Mouse (Mus musculus) heart, embryonic 12.5 days (tissue): ENCODE results near the gene Olfr550. TPM values are rescaled to one million over a fixed set of nuclear protein-coding genes. Genes with fewer than 3 reads are reported as not detected.

Source experiments
- ATAC-seq: fragments of 200-750 bp; cut with Nextera tagmentation; 2 replicates; pipeline ENCODE4 v1.8.0; 2017; ENCODE audit warnings: moderate TSS enrichment, moderate library complexity; ENCODE audit not compliant: insufficient number of reproducible peaks, low FRiP score
- H3K27ac ChIP-seq: fragments of 300-500 bp; sonication (generic); 2 replicates; pipeline ENCODE4 v1.5.1; 2016; ENCODE audit warnings: mild to moderate bottlenecking, moderate library complexity; ENCODE audit not compliant: poor library complexity, severe bottlenecking
- H3K27me3 ChIP-seq: fragments of 300-500 bp; sonication (generic); replicated peaks from 2 replicates; pipeline ENCODE4 v1.6.1; 2016; ENCODE audit warnings: mild to moderate bottlenecking, moderate library complexity
- H3K36me3 ChIP-seq: fragments of 300-500 bp; sonication (generic); 2 replicates; pipeline ENCODE4 v1.6.1; 2016; ENCODE audit warnings: mild to moderate bottlenecking, moderate library complexity
- H3K4me1 ChIP-seq: fragments of 300-500 bp; sonication (generic); replicated peaks from 2 replicates; pipeline ENCODE4 v1.6.1; 2016; ENCODE audit warnings: mild to moderate bottlenecking
- H3K4me2 ChIP-seq: fragments of 300-500 bp; sonication (generic); 2 replicates; pipeline ENCODE4 v1.6.1; 2016; ENCODE audit warnings: mild to moderate bottlenecking, moderate library complexity
- H3K4me3 ChIP-seq: fragments of 300-500 bp; sonication (generic); 2 replicates; pipeline ENCODE4 v1.5.1; 2016; ENCODE audit warnings: mild to moderate bottlenecking
- H3K9ac ChIP-seq: fragments of 300-500 bp; sonication (generic); 2 replicates; pipeline ENCODE4 v1.6.1; 2016; ENCODE audit warnings: mild to moderate bottlenecking, moderate library complexity
- H3K9me3 ChIP-seq: fragments of 300-500 bp; sonication (generic); replicated peaks from 2 replicates; pipeline ENCODE4 v1.6.1; 2016; ENCODE audit warnings: mild to moderate bottlenecking, moderate library complexity
- WGBS: fragments of 180-500 bp; shearing (Covaris S2); methylation state at CpG from one replicate; pipeline ENCODE4 v1.1.7; 2016; 5-methylcytosine and 5-hydroxymethylcytosine counted together
- polyA plus RNA-seq: library from polyadenylated mRNA; unstranded; fragments of >200 nt; fragmentation: Nextera tagmentation; extraction: Ambion mirVana; gene quantifications from 2 replicates; pipeline ENCODE4 v1.2.1, GENCODE M21; 2016

Gene Olfr550
- not detected in 2 replicates for polyA plus RNA-seq

DNA sequence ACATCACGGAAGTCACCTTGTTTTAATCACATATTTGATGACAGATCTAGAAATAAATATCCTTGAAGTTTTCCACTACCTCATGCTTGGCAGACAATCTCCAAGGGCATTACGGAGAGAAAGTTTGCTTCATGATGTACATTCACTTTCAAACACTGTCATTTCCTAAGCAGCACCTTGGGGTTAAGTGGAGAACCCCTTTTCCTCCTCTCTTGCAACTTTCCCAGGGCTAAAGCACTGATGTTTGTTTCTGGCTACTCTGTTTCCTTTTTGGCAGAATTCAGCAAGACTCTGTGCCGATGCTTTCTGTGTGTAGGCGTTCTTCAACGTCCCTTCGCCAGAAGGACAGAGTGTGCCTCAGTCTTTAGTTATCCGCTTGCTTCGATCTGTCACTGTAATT is at the start of gene Olfr550:
TSS of gene Olfr550 (plus strand) at position 301 of the 400 bp plus-strand sequence.
- Histone ChIP-seq H3K4me1 (no peaks in the 10 kb centered on the region), H3K4me3 (no peak within 1 kb of the TSS), H3K4me2 (no peak within 1 kb of the TSS), H3K9ac (no peak within 1 kb of the TSS), H3K27me3 (no peaks in the 10 kb centered on the region), H3K36me3 (no peaks in the 10 kb centered on the region), H3K27ac (no peak within 1 kb of the TSS), H3K9me3 (no peaks in the 10 kb centered on the region)
- WGBS, result 87% methylated on average over 8 of the region's 8 CpGs
- ATAC-seq, result no peak

DNA sequence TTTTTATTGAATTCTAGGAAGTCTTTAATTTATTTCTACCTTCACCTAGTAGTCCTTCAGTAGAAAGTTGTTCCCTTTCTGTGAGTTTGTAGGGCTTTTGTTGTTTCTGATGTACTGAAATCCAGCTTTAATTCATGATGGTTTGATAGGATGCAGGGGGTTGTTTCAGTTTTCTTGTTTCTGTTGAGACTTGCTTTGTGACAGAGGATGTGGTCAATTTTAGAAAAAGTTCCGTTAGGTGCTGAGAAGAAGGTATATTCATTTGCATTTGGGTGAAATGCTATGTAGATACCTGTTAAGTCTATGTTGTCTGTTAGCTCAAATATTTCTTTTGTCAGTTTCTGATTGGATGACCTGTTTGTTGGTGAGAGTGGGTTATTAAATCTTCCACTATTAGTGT is 42.2 kb upstream of the Olfr550 start:
- no peak for ATAC-seq
- Histone ChIP-seq H3K4me3 (no peak overlapping the region), H3K9me3 (no peaks in the 10 kb centered on the region), H3K9ac (no peak overlapping the region), H3K4me2 (no peak overlapping the region), H3K36me3 (no peaks in the 10 kb centered on the region), H3K27me3 (no peaks in the 10 kb centered on the region), H3K4me1 (no peaks in the 10 kb centered on the region), H3K27ac (no peak overlapping the region)
- 66% methylated on average over 1 of the region's 1 CpGs for WGBS

DNA sequence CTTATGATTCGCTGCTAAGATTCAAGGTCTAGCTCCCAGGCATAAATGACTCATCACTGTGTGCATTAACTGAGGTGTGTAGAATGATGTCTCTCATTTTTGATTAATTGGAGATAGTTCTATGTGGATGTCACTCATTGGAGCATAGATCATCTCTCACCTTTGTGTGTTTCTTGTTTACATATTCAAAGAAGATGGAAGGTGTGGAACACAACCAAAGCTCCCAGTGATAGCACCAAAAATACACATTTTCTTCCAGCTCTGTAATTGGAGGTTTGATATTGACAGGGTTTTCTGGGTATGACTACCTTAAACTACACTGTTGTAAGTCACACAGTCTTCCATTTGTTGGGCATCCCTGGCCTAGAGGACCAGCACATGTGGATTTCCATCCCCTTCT is 36.8 kb upstream of the Olfr550 start, which contains the start of gene Olfr547:
TSS of gene Olfr547 (plus strand) at position 301 of the 400 bp plus-strand sequence.
- H3K9ac ChIP-seq, result no peak within 1 kb of the TSS
- no peak within 1 kb of the TSS for H3K27ac ChIP-seq
- no peaks in the 10 kb centered on the region for H3K36me3 ChIP-seq
- 50% methylated on average over 1 of the region's 1 CpGs for WGBS
- no peaks in the 10 kb centered on the region for H3K9me3 ChIP-seq
- no peak for ATAC-seq
- H3K4me3 ChIP-seq, result no peak within 1 kb of the TSS
- no peak within 1 kb of the TSS for H3K4me2 ChIP-seq
- no peaks in the 10 kb centered on the region for H3K27me3 ChIP-seq
- H3K4me1 ChIP-seq, result no peaks in the 10 kb centered on the region

DNA sequence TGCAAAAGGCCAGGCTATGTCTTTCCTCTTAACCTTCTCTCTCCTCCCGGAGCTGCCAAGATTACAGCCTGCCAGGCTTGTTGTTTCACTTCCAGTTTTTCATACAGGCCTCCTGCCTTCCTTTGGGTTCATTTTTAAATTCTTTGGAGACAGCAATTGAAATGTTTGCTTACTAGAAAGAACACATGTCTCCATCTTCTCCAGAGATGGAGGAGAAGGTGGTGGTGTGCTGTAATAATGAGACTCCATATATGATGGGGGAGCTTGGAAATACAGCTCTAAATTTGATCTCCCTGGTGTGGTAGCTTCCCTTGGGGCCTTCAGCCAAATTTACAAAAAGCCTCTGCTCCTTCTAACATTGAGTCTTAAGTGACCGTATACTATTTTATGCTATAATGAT is 30.6 kb upstream of the Olfr550 start, which contains the start of gene Olfr548-ps1:
TSS of gene Olfr548-ps1 (plus strand) at position 301 of the 400 bp plus-strand sequence.
- H3K9ac ChIP-seq, result no peak within 1 kb of the TSS
- no peak within 1 kb of the TSS for H3K27ac ChIP-seq

DNA sequence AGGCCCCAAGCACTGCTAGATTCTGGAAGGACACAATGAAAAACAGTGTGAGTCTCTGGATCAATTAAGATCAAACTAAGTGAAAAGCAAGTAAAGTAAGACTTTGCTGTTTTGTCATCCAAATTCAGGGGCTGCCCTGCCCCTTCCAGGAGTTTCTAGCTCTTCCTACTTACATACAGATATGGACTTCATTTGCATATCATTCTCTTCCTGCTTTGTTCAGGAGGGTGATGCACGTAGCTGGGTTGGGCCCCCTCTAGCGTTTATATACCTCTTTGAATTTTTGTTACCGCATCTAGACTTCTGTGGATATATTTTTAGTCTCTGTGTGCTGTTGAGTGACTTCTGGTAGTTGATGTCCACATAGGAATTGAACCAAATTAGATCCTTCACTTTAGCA is 30.0 kb upstream of the Olfr550 start:
- no peak overlapping the region for H3K27ac ChIP-seq
- H3K4me2 ChIP-seq, result no peak overlapping the region
- ATAC-seq, result no peak
- H3K9ac ChIP-seq, result no peak overlapping the region
- H3K27me3 ChIP-seq, result no peaks in the 10 kb centered on the region
- no peaks in the 10 kb centered on the region for H3K36me3 ChIP-seq
- no peaks in the 10 kb centered on the region for H3K4me1 ChIP-seq
- H3K9me3 ChIP-seq, result no peaks in the 10 kb centered on the region
- H3K4me3 ChIP-seq, result no peak overlapping the region
- WGBS, result 54% methylated on average over 3 of the region's 3 CpGs

More for the DNA sequence above, 30.6 kb upstream of the Olfr550 start, which contains the start of gene Olfr548-ps1:
- H3K9me3 ChIP-seq, result no peaks in the 10 kb centered on the region
- no peaks in the 10 kb centered on the region for H3K27me3 ChIP-seq
- WGBS, result 68% methylated on average over 2 of the region's 2 CpGs
- no peaks in the 10 kb centered on the region for H3K4me1 ChIP-seq
- H3K36me3 ChIP-seq, result no peaks in the 10 kb centered on the region
- no peak within 1 kb of the TSS for H3K4me2 ChIP-seq
- H3K4me3 ChIP-seq, result no peak within 1 kb of the TSS
- ATAC-seq, result no peak

DNA sequence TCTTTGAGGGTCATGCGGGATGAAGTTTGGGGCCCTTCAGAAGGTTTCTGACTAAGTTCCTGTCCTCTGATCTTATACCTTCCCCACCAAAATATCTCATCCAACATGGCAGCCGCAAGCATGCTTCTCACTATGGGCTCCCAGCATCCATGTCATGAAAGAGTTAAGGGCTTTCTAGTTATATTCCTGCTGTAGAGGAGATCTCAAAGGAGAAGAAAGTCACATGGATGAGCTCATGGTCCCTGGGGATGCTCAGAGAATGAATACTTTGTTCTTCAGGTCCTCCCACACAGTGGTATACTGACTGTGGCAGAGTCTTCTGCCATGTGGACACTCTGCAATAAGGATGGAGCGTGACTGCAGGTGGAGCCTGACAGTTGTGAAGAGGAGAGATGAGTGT is 21.7 kb upstream of the Olfr550 start, which contains the start of gene Olfr549:
TSS of gene Olfr549 (plus strand) at position 301 of the 400 bp plus-strand sequence.
- 78% methylated on average over 3 of the region's 3 CpGs for WGBS
- ATAC-seq, result no peak
- no peaks in the 10 kb centered on the region for H3K9me3 ChIP-seq

DNA sequence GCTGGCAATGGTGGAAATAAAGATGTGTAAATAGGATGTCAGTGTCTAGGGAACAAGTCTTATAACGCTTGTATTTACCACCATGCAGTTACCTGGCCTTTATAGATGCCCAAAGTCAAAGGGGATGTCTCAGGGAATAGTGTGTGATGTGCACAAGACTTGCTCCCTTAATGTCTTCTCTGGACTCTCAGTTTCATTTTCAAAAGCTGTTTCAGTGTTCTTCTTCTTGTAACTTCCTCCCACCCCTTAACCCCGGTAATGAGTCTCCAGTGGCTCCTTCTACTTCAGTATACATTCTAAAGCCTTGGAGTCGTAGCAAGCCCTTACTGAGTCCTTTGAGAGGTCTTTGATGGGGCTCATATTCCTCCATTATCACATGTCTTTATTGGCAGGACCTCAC is 18.0 kb upstream of the Olfr550 start:
- H3K9me3 ChIP-seq, result no peaks in the 10 kb centered on the region
- no peak overlapping the region for H3K4me2 ChIP-seq
- H3K36me3 ChIP-seq, result no peaks in the 10 kb centered on the region
- WGBS, result 74% methylated on average over 3 of the region's 3 CpGs
- H3K27ac ChIP-seq, result no peak overlapping the region
- no peaks in the 10 kb centered on the region for H3K4me1 ChIP-seq
- H3K27me3 ChIP-seq, result no peaks in the 10 kb centered on the region
- no peak overlapping the region for H3K9ac ChIP-seq
- no peak for ATAC-seq
- H3K4me3 ChIP-seq, result no peak overlapping the region

More for the DNA sequence above, 21.7 kb upstream of the Olfr550 start, which contains the start of gene Olfr549:
- no peaks in the 10 kb centered on the region for H3K27me3 ChIP-seq
- H3K4me1 ChIP-seq, result no peaks in the 10 kb centered on the region
- H3K4me3 ChIP-seq, result no peak within 1 kb of the TSS
- H3K36me3 ChIP-seq, result no peaks in the 10 kb centered on the region
- H3K27ac ChIP-seq, result no peak within 1 kb of the TSS
- no peak within 1 kb of the TSS for H3K9ac ChIP-seq
- H3K4me2 ChIP-seq, result no peak within 1 kb of the TSS

DNA sequence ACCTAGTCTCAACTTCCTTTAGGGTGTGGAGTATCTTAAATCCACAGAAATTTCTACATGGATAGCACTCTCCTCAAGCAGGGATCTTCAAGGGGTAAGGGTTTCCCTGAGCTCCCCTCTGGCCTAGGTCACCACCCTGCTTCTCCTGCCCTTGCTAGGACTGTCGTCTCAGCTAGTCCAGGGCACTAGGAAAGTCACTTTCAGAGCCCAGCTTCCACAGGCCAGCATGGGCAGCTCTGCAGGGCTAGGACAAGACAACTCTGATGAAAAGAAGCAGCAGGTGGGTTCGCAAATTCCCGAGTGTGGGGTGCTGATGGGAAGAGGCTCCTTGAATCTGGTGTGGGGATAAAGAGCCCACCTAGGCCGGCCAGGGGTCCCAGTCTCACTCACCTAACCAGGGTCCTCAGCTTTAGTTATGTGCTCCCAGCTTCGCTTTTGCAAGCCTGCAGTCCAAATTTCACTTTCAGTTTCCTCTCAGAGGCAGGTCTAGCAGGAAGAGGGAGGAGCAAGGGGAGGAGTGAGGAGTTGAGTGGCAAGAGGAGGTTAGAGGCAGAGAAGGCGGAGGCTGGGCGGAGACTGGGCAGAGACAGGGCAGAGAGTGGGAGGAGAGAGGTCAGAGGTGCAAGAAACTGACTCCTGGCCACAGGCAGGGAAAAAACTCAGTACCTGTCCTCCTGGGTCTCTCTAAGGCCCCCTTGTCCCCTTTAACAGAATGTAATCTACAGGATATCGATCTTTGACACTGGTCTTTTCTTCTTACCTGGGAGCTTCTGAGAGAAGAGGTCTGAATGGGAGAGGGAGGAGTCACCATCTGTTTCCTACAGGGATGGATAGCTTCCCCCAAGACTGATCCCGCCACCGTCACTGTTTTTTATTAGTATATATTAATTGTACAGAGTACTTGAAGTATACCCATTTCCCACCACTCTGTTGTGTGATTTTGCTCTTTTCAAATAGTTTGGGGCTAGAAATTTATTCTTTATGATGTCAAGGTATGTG is 5.9 kb upstream of the Olfr550 start, which contains the start of gene Trim21:
TSS of gene Trim21 (minus strand) at position 488 of the 999 bp plus-strand sequence.
- 21% methylated on average over 10 of the region's 10 CpGs for WGBS

DNA sequence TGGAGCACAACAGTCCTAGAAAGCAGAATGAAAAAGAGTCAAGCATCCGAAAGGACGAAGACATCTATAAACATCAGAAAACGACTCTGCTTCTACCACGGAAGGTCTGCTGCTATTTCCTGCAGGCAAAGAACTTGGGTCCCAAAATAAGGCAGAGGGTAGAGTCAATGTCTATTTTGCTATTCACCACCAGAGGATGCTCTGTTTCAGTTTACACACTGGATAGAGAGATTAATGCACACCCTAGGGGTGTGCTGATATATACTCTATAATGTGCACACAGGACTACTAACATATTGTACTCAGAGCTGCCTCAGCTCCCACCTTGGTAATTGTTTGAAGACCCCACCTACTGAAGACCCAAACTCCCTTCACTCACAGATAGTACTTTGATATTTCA is 5.0 kb upstream of the Olfr550 start:
- no peak for ATAC-seq
- no peaks in the 10 kb centered on the region for H3K9me3 ChIP-seq
- H3K4me1 ChIP-seq, result peaks cover 7% of the 10 kb centered on the region
- H3K4me2 ChIP-seq, result no peak overlapping the region
- H3K27me3 ChIP-seq, result no peaks in the 10 kb centered on the region
- H3K9ac ChIP-seq, result no peak overlapping the region
- no peak overlapping the region for H3K4me3 ChIP-seq
- H3K36me3 ChIP-seq, result peaks cover 3% of the 10 kb centered on the region
- 84% methylated on average over 4 of the region's 4 CpGs for WGBS
- no peak overlapping the region for H3K27ac ChIP-seq

More for the DNA sequence above, 5.9 kb upstream of the Olfr550 start, which contains the start of gene Trim21:
- peak within 1 kb of the TSS; percentile 86 for H3K4me2 ChIP-seq
- H3K9me3 ChIP-seq, result no peaks in the 10 kb centered on the region
- peak within 1 kb of the TSS; percentile 77 for H3K9ac ChIP-seq
- peak within 1 kb of the TSS; percentile 67 for H3K4me3 ChIP-seq
- peak; percentile 91 for ATAC-seq
- no peaks in the 10 kb centered on the region for H3K27me3 ChIP-seq
- H3K4me1 ChIP-seq, result peaks cover 7% of the 10 kb centered on the region
- H3K27ac ChIP-seq, result peak within 1 kb of the TSS; percentile 49
- H3K36me3 ChIP-seq, result peaks cover 3% of the 10 kb centered on the region

DNA sequence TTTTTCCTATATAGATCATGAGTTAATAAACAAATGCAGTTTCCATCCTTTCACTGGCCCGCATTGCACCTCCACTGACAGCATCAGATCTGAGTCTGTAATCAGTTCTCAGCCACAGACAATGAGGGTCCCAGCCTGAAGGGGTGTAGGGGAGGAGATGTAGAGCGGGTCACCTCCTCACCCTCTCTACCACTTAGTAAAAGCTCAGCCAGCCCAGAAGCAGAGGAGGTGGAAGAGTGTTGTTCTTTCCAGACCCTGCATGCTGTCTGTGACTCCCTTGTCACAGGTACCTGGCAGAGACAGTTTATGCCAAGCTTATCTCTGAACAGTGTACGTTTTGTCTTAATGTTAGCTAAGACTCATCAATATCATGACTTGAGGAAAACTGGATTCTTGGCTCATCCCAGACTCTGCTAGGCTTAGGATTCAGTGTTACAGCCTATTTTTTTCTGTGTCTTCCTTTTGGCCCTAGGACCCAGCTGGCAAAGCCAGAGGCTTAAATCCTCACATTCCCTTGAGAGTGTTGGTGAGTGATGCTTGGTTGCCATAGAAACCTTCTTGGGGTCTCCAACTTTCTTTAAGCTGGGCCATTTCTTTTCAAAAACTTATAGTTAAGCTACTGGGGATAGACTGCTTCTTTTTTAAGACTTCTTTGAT is 2.1 kb downstream of the Olfr550 start:
- 61% methylated on average over 3 of the region's 3 CpGs for WGBS
- H3K9ac ChIP-seq, result no peak overlapping the region
- no peaks in the 10 kb centered on the region for H3K9me3 ChIP-seq
- ATAC-seq, result no peak
- H3K27ac ChIP-seq, result no peak overlapping the region
- no peaks in the 10 kb centered on the region for H3K27me3 ChIP-seq
- H3K4me1 ChIP-seq, result no peaks in the 10 kb centered on the region
- H3K4me2 ChIP-seq, result no peak overlapping the region
- H3K36me3 ChIP-seq, result no peaks in the 10 kb centered on the region
- no peak overlapping the region for H3K4me3 ChIP-seq

DNA sequence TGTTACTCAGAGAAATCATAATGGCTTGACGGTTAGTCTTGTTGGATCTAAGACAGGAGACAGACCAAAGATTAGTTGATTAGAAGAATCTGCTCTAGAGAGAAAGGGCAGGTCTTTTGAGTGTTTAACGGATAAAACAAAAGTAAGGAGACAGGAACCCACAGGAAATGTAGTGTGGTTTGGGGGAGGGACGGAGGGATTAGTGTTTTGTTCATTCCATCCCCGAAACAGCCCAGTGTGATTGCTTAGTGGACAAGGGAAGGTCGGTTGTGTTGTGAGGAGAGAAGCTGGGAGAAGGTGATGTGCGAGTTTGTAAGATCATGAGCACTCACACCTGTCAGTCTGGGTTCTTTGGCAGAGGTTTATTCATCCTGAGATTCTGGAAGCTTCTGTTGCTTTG is 4.8 kb downstream of the Olfr550 start:
- Histone ChIP-seq H3K4me3 (no peak overlapping the region), H3K27me3 (no peaks in the 10 kb centered on the region), H3K4me2 (no peak overlapping the region), H3K4me1 (no peaks in the 10 kb centered on the region), H3K27ac (no peak overlapping the region), H3K9me3 (no peaks in the 10 kb centered on the region), H3K36me3 (no peaks in the 10 kb centered on the region), H3K9ac (no peak overlapping the region)
- no peak for ATAC-seq
- WGBS, result 61% methylated on average over 6 of the region's 6 CpGs
